Mouse (Mus musculus) kidney, adult 11 months (tissue): ENCODE results near the gene Nav2.

ENCODE experiments used
- DNase-seq: peaks from one replicate; pipeline ENCODE4 v3.0.0; 2022

The Nav2 gene

GRCm38 (mm10) chr7:49064792-49065521 is 156.4 kb downstream of the Nav2 start:
- DNase-seq = no peak

DNA sequence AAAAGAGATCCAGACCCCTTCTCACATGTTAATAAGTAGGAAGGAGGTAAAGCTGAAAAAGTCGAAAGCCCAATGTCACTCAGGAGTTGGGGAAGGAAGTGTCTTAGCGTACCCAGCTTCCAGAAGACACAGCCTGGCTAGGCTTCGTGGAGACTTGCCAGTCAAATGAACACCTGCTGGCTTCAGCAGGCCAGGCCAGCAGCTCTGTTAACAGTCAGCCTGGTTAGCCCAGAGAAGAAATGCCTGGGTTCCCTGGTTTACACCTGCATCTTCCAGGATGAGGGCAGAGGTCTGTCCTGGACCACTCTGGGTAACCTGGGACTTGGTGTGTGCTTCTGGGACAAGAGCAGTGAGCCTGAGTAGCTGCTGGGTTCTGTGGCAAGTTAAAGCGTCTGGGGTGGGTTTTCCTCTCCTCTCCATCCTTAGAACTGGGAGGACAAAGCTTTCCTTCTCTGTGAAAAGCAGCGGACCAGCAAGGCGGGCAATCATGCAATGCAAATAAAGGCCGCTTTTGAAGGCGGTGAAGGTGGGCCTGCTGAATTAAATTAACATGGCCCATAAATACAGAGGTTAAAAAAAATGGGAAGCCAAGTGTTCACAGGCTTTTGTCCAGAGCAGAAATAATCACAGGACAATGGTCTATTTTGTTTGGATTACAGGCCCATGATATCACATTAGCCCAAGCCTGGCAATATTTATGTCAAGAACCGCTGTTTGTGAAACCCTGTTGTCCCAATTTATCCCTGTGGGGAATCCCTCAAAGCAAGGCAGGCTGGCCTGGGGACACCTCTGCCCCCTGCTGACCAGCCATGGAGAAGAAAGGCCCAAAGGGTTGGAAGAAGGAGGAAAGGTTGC is 157.3 kb downstream of the Nav2 start:
- DNase-seq = no peak

DNA sequence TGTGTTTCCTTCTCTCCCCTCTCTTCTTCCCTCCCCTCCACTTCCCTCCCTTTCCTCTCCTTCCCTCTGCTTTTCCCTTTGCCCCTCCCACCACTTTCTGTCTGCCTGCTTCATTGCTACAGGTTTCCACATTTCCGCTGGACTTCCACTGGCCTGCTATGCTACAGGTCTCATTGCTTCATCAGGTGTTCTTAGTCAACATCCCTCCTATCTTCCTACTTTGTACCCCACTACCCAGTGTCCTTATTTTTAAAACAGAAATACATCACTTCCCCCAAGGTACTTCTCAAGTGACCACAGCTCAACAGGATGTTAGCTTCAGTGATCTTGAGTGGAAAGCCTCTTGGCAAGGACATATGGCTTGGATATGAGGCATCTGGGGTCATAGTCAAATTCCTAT is 158.3 kb downstream of the Nav2 start:
- no peak for DNase-seq

DNA sequence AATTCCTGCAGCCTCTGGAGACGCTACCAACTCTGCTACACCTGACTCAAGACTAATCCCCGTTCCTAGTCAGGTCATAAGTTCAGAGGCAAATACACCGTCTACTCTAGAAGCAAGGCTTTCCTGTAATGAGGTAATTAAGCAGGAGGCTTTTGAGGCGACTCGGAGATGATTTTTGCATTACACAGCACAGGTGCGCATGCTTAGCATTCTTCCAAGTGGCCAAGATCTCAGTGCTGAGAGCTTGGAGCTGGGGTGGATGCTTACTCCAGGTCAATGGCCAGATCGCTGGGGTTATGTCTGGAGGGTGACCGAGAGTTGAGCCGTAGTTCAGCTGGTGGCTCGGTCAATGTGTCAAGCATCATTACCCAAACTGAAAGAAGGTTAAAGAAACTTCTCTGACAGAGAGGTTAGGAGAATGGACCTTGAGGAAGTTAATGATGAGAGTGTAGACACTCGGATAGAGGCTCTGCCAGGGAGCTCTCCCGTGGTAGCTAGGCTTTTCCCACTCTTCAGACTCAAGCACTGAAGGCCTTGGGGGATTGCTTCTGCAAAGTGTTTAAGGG is 161.0 kb downstream of the Nav2 start:
- no peak for DNase-seq

DNA sequence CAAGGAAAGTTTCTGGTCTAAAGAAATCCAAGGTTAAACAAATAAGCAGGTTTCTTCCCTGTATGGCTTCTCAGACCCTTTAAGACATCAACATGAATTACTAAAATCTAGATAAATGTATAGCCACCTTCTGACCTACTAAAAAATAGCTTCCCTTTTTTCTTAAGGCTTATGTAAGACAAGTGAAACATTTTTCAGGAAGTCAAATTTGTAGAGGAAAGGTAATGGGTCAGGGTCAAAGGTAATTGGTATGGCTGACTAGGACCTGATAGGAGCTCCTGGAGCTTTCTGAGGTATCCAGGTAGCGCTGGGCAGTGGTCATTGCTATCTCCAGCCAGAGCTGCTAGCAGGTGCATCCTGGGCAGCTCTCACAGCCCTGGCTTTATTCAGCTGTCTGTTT is 162.1 kb downstream of the Nav2 start:
- no peak for DNase-seq

GRCm38 (mm10) chr7:49071141-49071567 is 162.6 kb downstream of the Nav2 start:
- no peak for DNase-seq

DNA sequence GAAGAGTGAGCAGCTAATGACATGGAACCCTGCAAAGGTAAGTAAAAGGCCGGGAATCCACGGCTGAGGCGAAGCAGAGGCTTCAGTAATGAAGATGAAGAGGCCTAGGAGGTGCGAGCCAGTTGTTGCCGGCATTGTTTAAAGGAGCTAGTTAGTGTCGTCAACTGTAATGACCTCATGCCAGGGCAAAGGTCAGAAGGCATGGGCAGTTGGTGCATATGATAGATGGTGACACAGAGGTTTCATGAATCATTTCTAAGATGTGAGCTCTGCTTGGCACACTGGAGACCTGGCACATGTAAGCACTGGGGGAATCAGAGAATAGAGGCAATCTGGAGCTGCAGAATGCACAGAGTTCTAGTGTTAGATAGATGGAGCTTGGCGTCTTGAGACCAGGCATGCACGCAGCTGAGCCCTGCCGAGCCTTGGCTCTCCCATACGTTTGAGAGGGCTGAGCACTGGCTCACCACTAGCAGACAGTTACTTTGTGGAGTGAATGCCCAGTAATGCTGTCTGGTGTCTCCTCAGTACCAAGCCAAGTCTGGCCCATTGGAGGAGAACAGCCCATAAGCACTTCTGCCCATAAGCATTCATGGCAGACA is 166.9 kb downstream of the Nav2 start:
- no peak for DNase-seq

- DNase-seq = no peak
These were observed 167.8 kb downstream of the Nav2 start for GRCm38 (mm10) chr7:49076283-49076694.

DNA sequence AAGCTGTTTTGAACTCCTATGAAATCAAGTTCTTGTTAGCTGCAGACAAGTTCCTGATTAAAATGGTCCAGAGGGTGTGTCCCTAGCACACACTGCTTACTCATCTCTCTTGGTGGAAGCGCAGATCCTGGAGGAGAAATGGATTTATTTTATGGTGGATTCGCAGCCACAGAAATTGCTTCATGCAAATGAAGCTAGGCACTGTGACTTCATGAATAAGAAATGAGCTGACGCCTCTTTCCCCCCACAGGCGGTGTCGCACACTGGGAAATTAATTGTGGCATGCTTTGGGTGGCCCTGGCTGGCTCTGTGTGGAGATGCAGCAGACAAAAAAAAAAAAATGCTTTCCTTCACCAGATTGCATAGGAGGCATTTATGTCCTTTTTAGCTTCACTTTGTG is 170.4 kb downstream of the Nav2 start:
- no peak for DNase-seq

DNA sequence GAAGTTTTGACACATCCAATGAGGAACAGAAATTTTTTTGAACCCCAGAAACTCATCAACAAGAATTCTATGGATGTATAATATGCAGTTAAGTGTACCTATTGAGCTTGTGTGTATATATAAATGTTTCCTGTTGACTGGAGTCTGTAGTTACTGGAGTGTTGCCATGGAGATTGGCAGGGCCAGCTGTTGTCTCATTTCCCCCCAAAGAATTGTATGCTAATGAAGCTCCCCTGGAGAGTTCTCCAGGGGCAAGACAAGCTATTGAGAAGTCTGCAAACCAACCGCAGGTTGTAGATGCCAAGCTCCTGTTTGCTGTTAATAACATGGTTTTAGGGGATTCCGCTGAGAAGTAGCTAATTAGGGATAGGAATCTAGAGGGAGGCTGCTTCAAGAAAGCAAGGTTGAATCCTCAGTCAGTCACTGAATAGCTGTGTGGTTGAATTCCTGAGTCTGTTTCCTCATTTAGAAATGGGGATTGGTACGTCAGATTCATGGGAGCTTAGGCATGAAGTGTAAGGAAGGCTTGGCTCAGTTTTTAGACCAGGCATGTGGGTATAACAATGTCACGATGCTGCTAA is 174.2 kb downstream of the Nav2 start:
- DNase-seq = no peak

DNA sequence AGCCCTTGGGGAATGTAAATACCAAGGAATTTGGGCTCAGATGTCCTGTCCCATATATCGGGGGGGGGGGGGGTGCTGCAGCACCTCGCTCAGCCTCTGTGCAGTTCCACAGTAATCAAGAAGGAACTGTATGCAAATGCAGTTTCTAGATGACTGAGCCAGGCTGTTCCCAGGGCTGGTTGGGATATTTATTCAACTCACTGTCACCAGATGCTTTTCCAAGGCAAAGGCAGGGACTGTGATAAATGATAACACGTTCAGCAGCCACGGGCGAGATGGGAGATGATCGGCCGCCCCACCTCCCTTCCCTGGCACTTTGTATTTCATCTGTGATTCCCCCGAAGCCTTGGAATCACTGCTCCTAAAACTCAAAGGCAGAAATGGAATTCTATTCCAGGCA is 176.3 kb downstream of the Nav2 start:
- DNase-seq = no peak

GRCm38 (mm10) chr7:49085759-49086158 is 177.2 kb downstream of the Nav2 start:
- DNase-seq = no peak

DNA sequence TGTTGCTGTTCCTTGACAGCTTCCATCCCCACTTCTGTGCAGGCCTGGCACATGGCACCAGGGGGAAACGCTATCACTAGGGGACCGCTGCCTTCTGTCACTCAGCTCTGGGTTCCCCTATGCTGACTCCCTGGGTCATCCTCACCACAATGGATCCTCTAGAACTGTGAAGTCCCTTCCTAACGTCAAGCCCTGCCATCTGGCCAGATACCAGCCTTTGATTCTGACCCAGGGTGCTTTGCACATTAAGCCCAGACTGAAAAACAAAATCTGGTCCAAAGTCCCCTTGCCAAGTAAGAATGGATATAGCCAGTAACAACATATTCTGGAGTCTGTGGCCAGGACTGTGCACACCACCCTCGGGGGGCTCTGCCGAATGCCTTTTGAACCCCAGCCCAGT is 178.6 kb downstream of the Nav2 start:
- DNase-seq = no peak

GRCm38 (mm10) chr7:49088198-49088912 is 179.8 kb downstream of the Nav2 start:
- no peak for DNase-seq

GRCm38 (mm10) chr7:49091371-49091770 is 182.9 kb downstream of the Nav2 start:
- no peak for DNase-seq

DNA sequence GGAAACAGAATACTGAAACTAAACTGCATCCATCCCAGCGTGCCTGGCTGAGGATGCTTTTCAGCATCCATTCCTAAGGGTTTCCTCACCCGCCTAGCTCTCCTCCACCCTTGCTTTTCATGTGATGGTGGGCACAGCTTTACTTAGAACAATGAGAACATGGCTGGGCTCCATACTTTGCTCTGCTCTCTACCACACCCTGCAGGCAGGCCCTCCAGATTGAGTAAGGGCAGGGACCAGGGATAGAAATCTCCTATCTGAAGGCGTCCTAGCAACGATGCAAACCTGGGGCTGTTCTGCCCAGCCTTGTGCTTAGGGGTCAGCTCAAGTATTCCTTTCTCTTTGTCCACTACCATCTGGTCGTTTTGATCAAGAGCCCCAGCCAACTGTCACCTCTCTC is 183.4 kb downstream of the Nav2 start:
- no peak for DNase-seq

DNA sequence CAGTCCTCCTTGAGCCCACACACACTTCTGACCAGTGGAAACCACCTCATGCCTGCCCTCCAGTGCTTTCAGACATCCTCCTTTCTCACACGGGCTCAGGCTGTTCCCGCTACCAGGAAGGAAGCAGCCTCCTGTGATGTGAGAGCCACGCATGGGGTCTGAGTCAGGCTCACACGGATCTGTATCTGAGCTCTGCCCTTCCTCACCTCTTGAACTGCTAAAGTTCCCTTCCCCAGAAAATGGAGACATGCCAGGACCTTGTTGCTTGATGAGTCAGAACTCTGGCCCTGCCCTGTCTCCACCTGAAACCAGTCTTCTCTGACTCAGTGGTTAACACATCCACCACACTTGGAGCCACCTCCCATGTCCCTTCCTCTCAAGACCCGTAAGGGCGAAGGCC is 185.1 kb downstream of the Nav2 start:
- no peak for DNase-seq

DNA sequence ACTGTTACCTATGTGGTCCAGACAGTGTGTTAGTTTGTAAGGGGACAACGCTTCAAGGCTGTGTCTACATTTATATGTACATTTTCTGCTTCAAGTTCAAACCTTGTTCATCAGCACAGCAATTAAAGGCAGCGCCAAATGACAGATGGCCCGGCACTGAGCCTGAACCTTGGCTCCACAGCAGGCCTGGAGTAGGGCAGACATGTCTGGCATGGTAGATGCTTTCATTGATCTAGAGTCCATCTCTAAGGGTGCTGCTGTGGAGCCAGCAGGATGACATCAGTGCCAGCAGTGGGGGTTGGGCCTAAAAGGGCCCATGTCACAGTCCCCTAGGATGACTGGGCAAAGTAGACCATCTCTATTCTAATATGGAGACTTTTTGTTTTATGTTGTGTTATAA is 186.0 kb downstream of the Nav2 start:
- no peak for DNase-seq

GRCm38 (mm10) chr7:49101291-49101690 is 192.8 kb downstream of the Nav2 start:
- no peak for DNase-seq

GRCm38 (mm10) chr7:49102223-49102622 is 193.7 kb downstream of the Nav2 start:
- DNase-seq = no peak

DNA sequence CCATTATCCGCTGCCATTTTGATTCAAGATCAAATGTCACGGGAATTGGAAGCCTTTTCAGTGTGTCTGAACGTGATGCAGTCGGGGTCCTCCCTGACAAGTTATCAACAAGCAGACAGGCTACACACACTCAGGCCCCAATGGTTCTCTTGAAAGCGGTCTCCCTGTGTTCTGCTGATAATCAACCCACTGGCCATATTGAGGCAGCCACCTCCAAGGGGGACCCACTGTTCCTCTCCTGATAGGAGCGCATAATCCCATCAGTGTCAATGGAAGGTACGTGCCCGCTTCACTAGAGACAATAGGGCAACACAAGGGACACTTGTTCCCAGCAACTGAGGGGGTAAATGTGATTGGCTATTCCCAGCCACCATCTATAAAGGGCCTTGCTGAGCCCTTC is 195.9 kb downstream of the Nav2 start:
- no peak for DNase-seq

DNA sequence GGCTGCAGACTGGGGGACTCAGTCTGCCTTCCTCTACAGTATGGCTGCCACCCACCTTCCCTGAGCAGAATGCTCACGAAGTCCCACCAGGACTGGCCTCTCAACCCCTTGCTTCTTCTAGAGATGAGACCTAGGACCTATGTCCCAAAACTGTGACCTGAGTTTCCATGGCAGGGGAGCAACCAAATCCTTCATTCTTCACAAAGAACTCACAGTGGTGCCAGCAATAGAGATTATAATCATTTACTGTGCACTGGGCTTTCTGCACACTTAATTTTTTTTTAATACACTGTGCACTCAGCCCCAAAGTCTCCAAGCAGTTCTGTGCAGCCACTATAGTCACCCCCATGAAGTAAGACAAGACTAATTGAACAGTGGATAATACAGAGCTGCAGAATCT is 196.3 kb downstream of the Nav2 start:
- no peak for DNase-seq

DNA sequence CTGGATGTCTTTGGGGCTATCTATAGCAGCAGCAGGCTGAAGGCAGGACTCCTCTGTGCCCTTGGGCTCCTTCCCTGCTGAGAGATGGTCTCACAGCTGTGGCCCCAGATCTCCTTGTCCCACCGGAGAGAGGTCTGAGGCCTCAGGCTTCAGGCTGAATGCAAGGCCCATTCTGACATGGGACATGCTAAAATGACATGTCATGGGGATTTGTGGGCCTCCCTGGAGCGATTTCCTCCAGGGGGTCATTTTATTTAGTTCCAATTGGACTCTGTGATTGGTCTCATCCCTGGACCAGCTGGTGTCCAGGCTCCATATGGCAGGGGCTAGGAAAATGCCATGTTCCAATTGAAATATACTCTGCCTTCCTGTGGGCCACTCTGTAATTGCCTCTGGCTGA is 197.0 kb downstream of the Nav2 start:
- no peak for DNase-seq
